Mouse (Mus musculus) erythroblast, embryonic 14.5 days (primary cell): ENCODE measurements at regions not wholly inside any gene's neighbourhood (a gene's known extent, or its start where the extent isn't known, plus 50 kb on each side); places are given as distances from the start of the nearest gene placed in this dataset.

Source experiments
- GATA1 ChIP-seq: IDR thresholded peaks from 2 replicates; pipeline ENCODE4 v1.6.1; 2012; ENCODE audit warnings: low read length, inconsistent platforms, mixed read lengths
- TAL1 ChIP-seq: IDR thresholded peaks from 3 replicates; pipeline ENCODE4 v1.6.1; 2012; ENCODE audit warnings: low read length, inconsistent platforms, mixed read lengths

GRCm38 (mm10) chr2:116991561-116992042, 113.1 kb downstream of the Tmco5 start:
- no peak for TF ChIP-seq GATA1
- TF ChIP-seq TAL1: no peak
